Mouse (Mus musculus): ENCODE measurements around the gene Pla2g6. TPM values are rescaled to one million over a fixed set of nuclear protein-coding genes. Genes with fewer than 3 reads are reported as not detected.

The Pla2g6 gene
- polyA plus RNA-seq, 1 experiment from 2014 or later: 11.6 TPM

GRCm38 (mm10) chr15:79268521-79268920 is 59.7 kb downstream of the Pla2g6 start:
- H3K9me3 ChIP-seq (replicated peaks; ENCODE audit: control insufficient read depth, low read length): no peaks in the 10 kb centered on the region
- H3K4me1 ChIP-seq (ENCODE audit: control insufficient read depth, insufficient read depth, low read length): peaks cover 8% of the 10 kb centered on the region
- no peak overlapping the region for H3K4me2 ChIP-seq
- WGBS (ENCODE audit: insufficient replicate concordance): 47% methylated on average over 1 of the region's 1 CpGs
- no peak overlapping the region for H3K9ac ChIP-seq (ENCODE audit: low read depth, low read length)
- no peak for ATAC-seq (replicated peaks; ENCODE audit: insufficient number of reproducible peaks, low FRiP score, low TSS enrichment)
- H3K27me3 ChIP-seq (ENCODE audit: control insufficient read depth, insufficient read depth, low read length): peaks cover 12% of the 10 kb centered on the region
- H3K4me3 ChIP-seq (ENCODE audit: low read depth, low read length): no peak overlapping the region
- H3K36me3 ChIP-seq (ENCODE audit: control insufficient read depth, insufficient read depth, low read length): no peaks in the 10 kb centered on the region
- no peak overlapping the region for H3K27ac ChIP-seq (ENCODE audit: low read depth, low read length)

DNA sequence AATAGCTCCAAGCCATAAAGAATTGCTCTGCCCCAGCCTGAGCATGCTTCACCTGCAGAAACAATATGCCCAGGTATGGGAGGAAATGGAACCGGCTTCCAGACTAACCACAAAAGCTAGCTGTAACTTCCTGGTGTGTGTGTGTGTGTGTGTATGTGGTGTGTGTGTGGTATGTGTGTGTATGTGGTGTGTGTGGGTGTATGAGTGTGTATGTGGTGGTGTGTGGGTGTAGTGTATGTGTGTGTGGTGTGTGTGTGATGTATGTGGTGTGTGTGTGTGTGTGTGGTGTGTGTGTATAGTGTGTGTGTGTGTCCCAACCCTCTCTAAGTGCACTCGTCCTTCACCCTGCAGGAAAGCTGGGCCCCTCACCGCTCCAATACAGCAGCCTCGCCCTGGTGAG is 62.8 kb downstream of the Pla2g6 start:
- Histone ChIP-seq H3K9me3 (replicated peaks; ENCODE audit: control insufficient read depth, low read length) (no peaks in the 10 kb centered on the region), H3K27ac (ENCODE audit: low read depth, low read length) (no peak overlapping the region), H3K4me1 (ENCODE audit: control insufficient read depth, insufficient read depth, low read length) (peaks cover 9% of the 10 kb centered on the region), H3K4me3 (ENCODE audit: low read depth, low read length) (no peak overlapping the region), H3K9ac (ENCODE audit: low read depth, low read length) (no peak overlapping the region), H3K36me3 (ENCODE audit: control insufficient read depth, insufficient read depth, low read length) (no peaks in the 10 kb centered on the region), H3K27me3 (ENCODE audit: control insufficient read depth, insufficient read depth, low read length) (peaks cover 35% of the 10 kb centered on the region), H3K4me2 (no peak overlapping the region)
- 71% methylated on average over 4 of the region's 4 CpGs for WGBS (ENCODE audit: insufficient replicate concordance)
- ATAC-seq (replicated peaks; ENCODE audit: insufficient number of reproducible peaks, low FRiP score, low TSS enrichment): no peak

GRCm38 (mm10) chr15:79263726-79264125 is 64.5 kb downstream of the Pla2g6 start:
- no peak overlapping the region for H3K4me2 ChIP-seq
- H3K4me1 ChIP-seq (ENCODE audit: control insufficient read depth, insufficient read depth, low read length): peaks cover 9% of the 10 kb centered on the region
- H3K4me3 ChIP-seq (ENCODE audit: low read depth, low read length): no peak overlapping the region
- no peak for ATAC-seq (replicated peaks; ENCODE audit: insufficient number of reproducible peaks, low FRiP score, low TSS enrichment)
- WGBS (ENCODE audit: insufficient replicate concordance): 86% methylated on average over 6 of the region's 6 CpGs
- H3K27ac ChIP-seq (ENCODE audit: low read depth, low read length): no peak overlapping the region
- no peaks in the 10 kb centered on the region for H3K9me3 ChIP-seq (replicated peaks; ENCODE audit: control insufficient read depth, low read length)
- no peak overlapping the region for H3K9ac ChIP-seq (ENCODE audit: low read depth, low read length)
- peaks cover 50% of the 10 kb centered on the region for H3K27me3 ChIP-seq (ENCODE audit: control insufficient read depth, insufficient read depth, low read length)
- no peaks in the 10 kb centered on the region for H3K36me3 ChIP-seq (ENCODE audit: control insufficient read depth, insufficient read depth, low read length)

DNA sequence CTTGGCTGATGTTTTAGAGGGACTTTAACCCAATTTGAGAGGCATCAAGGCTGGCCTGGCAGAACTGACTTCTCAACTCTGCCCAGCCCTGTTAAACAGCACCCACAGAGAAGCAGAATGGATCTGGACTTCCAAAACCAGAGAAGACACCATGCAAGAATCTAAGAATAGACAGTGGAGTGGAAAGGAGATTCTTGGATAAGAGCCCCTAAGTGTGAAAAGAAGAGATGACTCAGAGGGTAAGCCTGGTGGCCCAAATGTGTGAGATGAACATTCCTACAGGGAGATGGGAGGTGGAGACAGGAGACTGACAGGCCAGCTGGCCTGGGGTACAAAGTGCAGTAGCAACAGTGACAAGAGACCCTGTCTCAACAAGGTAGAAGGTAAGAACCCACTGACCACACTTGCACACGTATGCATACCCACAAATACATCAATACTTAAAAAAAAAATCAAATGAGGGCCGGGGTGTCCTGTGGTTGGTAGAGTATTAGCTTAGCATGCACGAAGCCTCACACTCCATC is 65.3 kb downstream of the Pla2g6 start:
- H3K27ac ChIP-seq (ENCODE audit: low read depth, low read length): peak overlapping the region; percentile 54; the same call in 1 of the 2 replicates
- ATAC-seq (replicated peaks; ENCODE audit: insufficient number of reproducible peaks, low FRiP score, low TSS enrichment): no peak

GRCm38 (mm10) chr15:79262375-79262774 is 65.8 kb downstream of the Pla2g6 start:
- 20% methylated on average over 13 of the region's 13 CpGs for whole genome bisulfite sequencing (ENCODE audit: insufficient replicate concordance)
- peak overlapping the region; percentile 54 for H3K27ac ChIP-seq (ENCODE audit: low read depth, low read length)

More for the DNA sequence above, 65.3 kb downstream of the Pla2g6 start:
- H3K27me3 ChIP-seq (ENCODE audit: control insufficient read depth, insufficient read depth, low read length): peaks cover 56% of the 10 kb centered on the region
- peak overlapping the region; percentile 99 for H3K4me2 ChIP-seq
- WGBS (ENCODE audit: insufficient replicate concordance): 79% methylated on average over 3 of the region's 3 CpGs
- H3K9me3 ChIP-seq (replicated peaks; ENCODE audit: control insufficient read depth, low read length): no peaks in the 10 kb centered on the region
- no peak overlapping the region for H3K4me3 ChIP-seq (ENCODE audit: low read depth, low read length)
- H3K36me3 ChIP-seq (ENCODE audit: control insufficient read depth, insufficient read depth, low read length): no peaks in the 10 kb centered on the region
- H3K9ac ChIP-seq (ENCODE audit: low read depth, low read length): no peak overlapping the region
- H3K4me1 ChIP-seq (ENCODE audit: control insufficient read depth, insufficient read depth, low read length): peaks cover 9% of the 10 kb centered on the region

GRCm38 (mm10) chr15:79261757-79262156 is 66.4 kb downstream of the Pla2g6 start:
- under 1% methylated on average over 19 of the region's 28 CpGs for WGBS (ENCODE audit: insufficient replicate concordance)
- Histone ChIP-seq H3K36me3 (ENCODE audit: control insufficient read depth, insufficient read depth, low read length) (no peaks in the 10 kb centered on the region), H3K27me3 (ENCODE audit: control insufficient read depth, insufficient read depth, low read length) (peaks cover 56% of the 10 kb centered on the region), H3K9ac (ENCODE audit: low read depth, low read length) (peak overlapping the region; percentile 69), H3K4me1 (ENCODE audit: control insufficient read depth, insufficient read depth, low read length) (peaks cover 9% of the 10 kb centered on the region), H3K4me2 (peak overlapping the region; percentile 99), H3K27ac (ENCODE audit: low read depth, low read length) (peak overlapping the region; percentile 54), H3K9me3 (replicated peaks; ENCODE audit: control insufficient read depth, low read length) (no peaks in the 10 kb centered on the region), H3K4me3 (ENCODE audit: low read depth, low read length) (peak overlapping the region; percentile 63)
- ATAC-seq (replicated peaks; ENCODE audit: insufficient number of reproducible peaks, low FRiP score, low TSS enrichment): no peak

More at GRCm38 (mm10) chr15:79262375-79262774, 65.8 kb downstream of the Pla2g6 start:
- ATAC-seq (replicated peaks; ENCODE audit: insufficient number of reproducible peaks, low FRiP score, low TSS enrichment): no peak
- peak overlapping the region; percentile 63; the same call in 1 of the 2 replicates for H3K4me3 ChIP-seq (ENCODE audit: low read depth, low read length)
- no peaks in the 10 kb centered on the region for H3K9me3 ChIP-seq (replicated peaks; ENCODE audit: control insufficient read depth, low read length)
- peak overlapping the region; percentile 99 for H3K4me2 ChIP-seq
- H3K36me3 ChIP-seq (ENCODE audit: control insufficient read depth, insufficient read depth, low read length): no peaks in the 10 kb centered on the region
- H3K9ac ChIP-seq (ENCODE audit: low read depth, low read length): no peak overlapping the region
- peaks cover 9% of the 10 kb centered on the region for H3K4me1 ChIP-seq (ENCODE audit: control insufficient read depth, insufficient read depth, low read length)
- H3K27me3 ChIP-seq (ENCODE audit: control insufficient read depth, insufficient read depth, low read length): peaks cover 56% of the 10 kb centered on the region

DNA sequence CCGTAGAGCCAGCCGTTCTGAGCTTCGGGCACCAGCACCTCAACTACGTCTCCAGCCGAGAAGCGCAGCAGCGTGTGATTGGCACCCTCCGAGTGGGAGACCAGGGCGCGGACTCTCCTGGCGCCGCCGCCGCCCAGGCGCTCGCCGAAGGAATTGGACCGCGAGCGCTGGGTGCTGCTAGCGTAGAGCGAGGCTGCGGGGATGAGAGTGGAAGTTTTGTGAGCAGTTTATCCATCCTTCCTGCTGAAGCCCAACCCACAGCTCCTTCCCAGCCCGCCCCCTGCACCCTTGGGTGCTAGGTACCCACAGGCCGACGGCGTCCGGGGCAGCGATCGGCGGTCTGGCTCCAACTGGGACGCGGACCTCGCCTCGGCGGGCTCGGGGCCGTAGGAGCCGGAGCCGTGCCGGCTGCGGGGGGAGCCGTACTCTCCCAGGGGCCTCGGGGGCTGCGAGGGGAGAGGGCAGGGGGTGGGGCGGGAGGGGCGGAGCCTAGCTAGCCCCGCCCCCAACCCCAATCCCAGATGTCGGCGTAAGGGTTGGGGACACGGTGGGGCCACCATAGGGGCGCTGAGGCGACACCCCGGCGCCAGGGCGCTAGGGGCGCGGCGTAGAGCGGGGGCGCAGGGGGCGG is 67.0 kb downstream of the Pla2g6 start:
- ATAC-seq (replicated peaks; ENCODE audit: insufficient number of reproducible peaks, low FRiP score, low TSS enrichment): peak; percentile 47
- H3K4me2 ChIP-seq: peak overlapping the region; percentile 99
- H3K27ac ChIP-seq (ENCODE audit: low read depth, low read length): peak overlapping the region; percentile 54
- H3K36me3 ChIP-seq (ENCODE audit: control insufficient read depth, insufficient read depth, low read length): no peaks in the 10 kb centered on the region
- H3K27me3 ChIP-seq (ENCODE audit: control insufficient read depth, insufficient read depth, low read length): peaks cover 56% of the 10 kb centered on the region
- 2% methylated on average over 43 of the region's 62 CpGs for WGBS (ENCODE audit: insufficient replicate concordance)
- H3K9me3 ChIP-seq (replicated peaks; ENCODE audit: control insufficient read depth, low read length): no peaks in the 10 kb centered on the region
- peaks cover 9% of the 10 kb centered on the region for H3K4me1 ChIP-seq (ENCODE audit: control insufficient read depth, insufficient read depth, low read length)
- H3K9ac ChIP-seq (ENCODE audit: low read depth, low read length): peak overlapping the region; percentile 69
- H3K4me3 ChIP-seq (ENCODE audit: low read depth, low read length): peak overlapping the region; percentile 63

DNA sequence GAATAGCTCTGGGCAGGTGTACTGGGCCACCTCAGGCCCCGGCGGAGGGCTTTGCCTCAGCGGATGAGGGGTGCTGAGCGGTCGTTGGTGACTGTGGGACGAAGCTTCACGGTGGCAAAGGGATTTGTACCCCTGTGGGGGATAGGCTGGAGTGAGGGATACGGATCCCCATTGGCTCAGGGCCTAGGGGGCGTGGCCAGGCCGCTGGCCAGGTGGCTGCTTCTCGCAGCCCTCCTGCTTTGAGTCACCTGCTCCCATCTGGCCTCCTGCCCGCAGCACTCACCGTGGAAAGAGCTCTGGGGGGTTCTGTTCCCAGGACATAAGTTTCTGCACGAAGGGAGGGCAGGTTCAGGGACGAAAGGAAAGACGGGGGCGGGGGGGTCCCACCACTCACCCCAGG is 69.7 kb downstream of the Pla2g6 start:
- Histone ChIP-seq H3K4me3 (ENCODE audit: low read depth, low read length) (no peak overlapping the region), H3K27ac (ENCODE audit: low read depth, low read length) (no peak overlapping the region), H3K9me3 (replicated peaks; ENCODE audit: control insufficient read depth, low read length) (no peaks in the 10 kb centered on the region), H3K27me3 (ENCODE audit: control insufficient read depth, insufficient read depth, low read length) (peaks cover 67% of the 10 kb centered on the region), H3K4me2 (no peak overlapping the region), H3K9ac (ENCODE audit: low read depth, low read length) (no peak overlapping the region), H3K36me3 (ENCODE audit: control insufficient read depth, insufficient read depth, low read length) (no peaks in the 10 kb centered on the region), H3K4me1 (ENCODE audit: control insufficient read depth, insufficient read depth, low read length) (peaks cover 9% of the 10 kb centered on the region)
- ATAC-seq (replicated peaks; ENCODE audit: insufficient number of reproducible peaks, low FRiP score, low TSS enrichment): no peak
- 25% methylated on average over 17 of the region's 17 CpGs for WGBS (ENCODE audit: insufficient replicate concordance)

DNA sequence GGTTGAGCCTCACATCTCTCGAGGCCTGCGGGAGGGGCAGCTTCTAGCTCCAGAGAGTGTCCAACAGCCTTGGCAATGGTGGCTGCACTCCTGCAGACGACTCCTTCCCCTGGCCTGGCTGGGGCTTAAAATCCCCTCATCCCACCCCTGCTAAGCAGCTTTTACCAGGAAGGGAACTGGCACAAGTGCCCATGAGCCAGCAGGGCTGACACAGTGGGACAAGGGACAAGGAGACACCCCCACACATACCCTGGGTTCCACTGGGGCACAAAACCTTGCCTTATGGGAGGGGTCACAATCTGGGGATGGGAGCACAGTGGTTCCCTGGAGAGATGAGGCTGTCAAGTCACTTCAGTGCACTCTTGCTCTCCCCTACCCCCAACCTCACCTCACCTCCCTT is 73.5 kb downstream of the Pla2g6 start, which contains the start of gene Slc16a8:
Gene Slc16a8, minus strand, starts transcription at position 101 of the 400 bp plus-strand sequence.
- no peak within 1 kb of the TSS for H3K4me2 ChIP-seq
- H3K27me3 ChIP-seq (ENCODE audit: control insufficient read depth, insufficient read depth, low read length): peaks cover 64% of the 10 kb centered on the region
- no peaks in the 10 kb centered on the region for H3K36me3 ChIP-seq (ENCODE audit: control insufficient read depth, insufficient read depth, low read length)
- whole genome bisulfite sequencing (ENCODE audit: insufficient replicate concordance): 27% methylated on average over 3 of the region's 3 CpGs
- H3K27ac ChIP-seq (ENCODE audit: low read depth, low read length): no peak within 1 kb of the TSS
- H3K9ac ChIP-seq (ENCODE audit: low read depth, low read length): no peak within 1 kb of the TSS
- ATAC-seq (replicated peaks; ENCODE audit: insufficient number of reproducible peaks, low FRiP score, low TSS enrichment): no peak
- no peak within 1 kb of the TSS for H3K4me3 ChIP-seq (ENCODE audit: low read depth, low read length)
- H3K9me3 ChIP-seq (replicated peaks; ENCODE audit: control insufficient read depth, low read length): no peaks in the 10 kb centered on the region
- H3K4me1 ChIP-seq (ENCODE audit: control insufficient read depth, insufficient read depth, low read length): peaks cover 11% of the 10 kb centered on the region

Data from heart, embryonic 11.5 days (tissue).